Mouse (Mus musculus): ENCODE results near the gene Syp. TPM values are rescaled to one million over a fixed set of nuclear protein-coding genes. Genes with fewer than 3 reads are reported as not detected.

Gene Syp
- 1,000 to 10,000 TPM; 1,873 to 2,127 TPM for total RNA-seq (2021)

GRCm38 (mm10) chrX:7638401-7639091 is at the start of gene Syp:
TSS of gene Syp (plus strand) at chrX:7638471.
- DNase-seq (ENCODE audit: extremely low spot score in 1 of 2, low spot score in 1 of 2), result peak; percentile 79 to 81

- DNase-seq (ENCODE audit: extremely low spot score in 1 of 2, low spot score in 1 of 2), result no peak
Observed at GRCm38 (mm10) chrX:7595371-7595770, 42.9 kb upstream of the Syp start.

GRCm38 (mm10) chrX:7604004-7604403 is 34.3 kb upstream of the Syp start:
- no peak for DNase-seq (ENCODE audit: extremely low spot score in 1 of 2, low spot score in 1 of 2)

- peak; percentile 54 to 61 for DNase-seq (ENCODE audit: extremely low spot score in 1 of 2, low spot score in 1 of 2)
Observed at GRCm38 (mm10) chrX:7604879-7605574, 33.2 kb upstream of the Syp start, which contains the start of gene Ccdc22. TSS of gene Ccdc22 (minus strand) at chrX:7605517.

- no peak for DNase-seq (ENCODE audit: extremely low spot score in 1 of 2, low spot score in 1 of 2)
Observed at GRCm38 (mm10) chrX:7605575-7605941, 32.7 kb upstream of the Syp start.

GRCm38 (mm10) chrX:7606783-7607182 is 31.5 kb upstream of the Syp start, which contains the start of gene Cacna1f:
TSS of gene Cacna1f (plus strand) at chrX:7607083.
- no peak for DNase-seq (ENCODE audit: extremely low spot score in 1 of 2, low spot score in 1 of 2)

- no peak for DNase-seq (ENCODE audit: extremely low spot score in 1 of 2, low spot score in 1 of 2)
Observed at GRCm38 (mm10) chrX:7610035-7610434, 28.2 kb upstream of the Syp start.

GRCm38 (mm10) chrX:7610536-7611258 is 27.6 kb upstream of the Syp start:
- DNase-seq (ENCODE audit: extremely low spot score in 1 of 2, low spot score in 1 of 2), result peak in 1 of 2 experiments; percentile 6

- no peak for DNase-seq (ENCODE audit: extremely low spot score in 1 of 2, low spot score in 1 of 2)
Observed at GRCm38 (mm10) chrX:7617889-7618551, 20.3 kb upstream of the Syp start.

GRCm38 (mm10) chrX:7632560-7632959 is 5.7 kb upstream of the Syp start:
- no peak for DNase-seq (ENCODE audit: extremely low spot score in 1 of 2, low spot score in 1 of 2)

GRCm38 (mm10) chrX:7635101-7635500 is 3.2 kb upstream of the Syp start:
- no peak for DNase-seq (ENCODE audit: extremely low spot score in 1 of 2, low spot score in 1 of 2)

- no peak for DNase-seq (ENCODE audit: extremely low spot score in 1 of 2, low spot score in 1 of 2)
Observed at GRCm38 (mm10) chrX:7639536-7640325, 1.5 kb downstream of the Syp start.

- no peak for DNase-seq (ENCODE audit: extremely low spot score in 1 of 2, low spot score in 1 of 2)
Observed at GRCm38 (mm10) chrX:7640785-7641184, 2.5 kb downstream of the Syp start.

GRCm38 (mm10) chrX:7645349-7645748 is 7.1 kb downstream of the Syp start:
- DNase-seq (ENCODE audit: extremely low spot score in 1 of 2, low spot score in 1 of 2), result peak in 1 of 2 experiments; percentile 89

- peak in 1 of 2 experiments; percentile 52 for DNase-seq (ENCODE audit: extremely low spot score in 1 of 2, low spot score in 1 of 2)
Observed at GRCm38 (mm10) chrX:7648671-7649304, 10.5 kb downstream of the Syp start.

- no peak for DNase-seq (ENCODE audit: extremely low spot score in 1 of 2, low spot score in 1 of 2)
Observed at GRCm38 (mm10) chrX:7657221-7657639, 19.0 kb downstream of the Syp start, which contains the start of gene Prickle3. TSS of gene Prickle3 (plus strand) at chrX:7657260.

- DNase-seq (ENCODE audit: extremely low spot score in 1 of 2, low spot score in 1 of 2), result no peak
Observed at GRCm38 (mm10) chrX:7658031-7658784, 19.9 kb downstream of the Syp start.

- DNase-seq (ENCODE audit: extremely low spot score in 1 of 2, low spot score in 1 of 2), result no peak
Observed at GRCm38 (mm10) chrX:7658785-7659589, 20.7 kb downstream of the Syp start.

Data from layer of hippocampus, postnatal 25 days (tissue).